Mouse (Mus musculus) erythroblast, embryonic 14.5 days (primary cell): Measurements from ENCODE around the gene Mcee.

Source experiments
- GATA1 ChIP-seq: IDR thresholded peaks from 2 replicates; pipeline ENCODE4 v1.6.1; 2012; ENCODE audit warnings: low read length, inconsistent platforms, mixed read lengths
- TAL1 ChIP-seq: IDR thresholded peaks from 3 replicates; pipeline ENCODE4 v1.6.1; 2012; ENCODE audit warnings: low read length, inconsistent platforms, mixed read lengths

GRCm38 (mm10) chr7:64440519-64440918 lies 48.1 kb downstream of the Mcee start:
- TF ChIP-seq GATA1, result no peak
- TF ChIP-seq TAL1, result no peak
